Mouse (Mus musculus): ENCODE results near the gene Stx5a.

- TF ChIP-seq CTCF (IDR thresholded peaks at IDR 0.05; ENCODE audit: low read depth, low read length) (no peak), POLR2A (IDR thresholded peaks at IDR 0.05; ENCODE audit: borderline replicate concordance, low read depth, low read length) (no peak)
These were observed 16.1 kb upstream of the Stx5a start for GRCm38 (mm10) chr19:8725081-8725613.
